Mouse (Mus musculus) lung, embryonic 16.5 days (tissue): ENCODE measurements around the gene Apbb2. TPM values are rescaled to one million over a fixed set of nuclear protein-coding genes. Genes with fewer than 3 reads are reported as not detected.
A peak's percentile ranks its signal among the peaks of the same experiment; 100 is the strongest.

ENCODE experiments used
- ATAC-seq: fragments of 200-750 bp; cut with Nextera tagmentation; 2 replicates; pipeline ENCODE4 v1.8.0; 2017; ENCODE audit warnings: low read depth, mild to moderate bottlenecking, moderate library complexity
- H3K27ac ChIP-seq: fragments of 300-500 bp; sonication (generic); 2 replicates; pipeline ENCODE4 v1.5.1; 2014; ENCODE audit warnings: mild to moderate bottlenecking, control low read depth, low read length
- H3K27me3 ChIP-seq: fragments of 300-500 bp; sonication (generic); 2 replicates; pipeline ENCODE4 v1.6.1; 2014; ENCODE audit warnings: low read depth, low read length, mixed read lengths; ENCODE audit not compliant: control insufficient read depth, insufficient read depth
- H3K36me3 ChIP-seq: fragments of 300-500 bp; sonication (generic); 2 replicates; pipeline ENCODE4 v1.6.1; 2014; ENCODE audit warnings: low read length; ENCODE audit not compliant: control insufficient read depth, insufficient read depth
- H3K4me1 ChIP-seq: fragments of 300-500 bp; sonication (generic); replicated peaks from 2 replicates; pipeline ENCODE4 v1.6.1; 2014; ENCODE audit warnings: low read length, mixed read lengths; ENCODE audit not compliant: control insufficient read depth, insufficient read depth
- H3K4me2 ChIP-seq: fragments of 300-500 bp; sonication (generic); 2 replicates; pipeline ENCODE4 v1.6.1; 2014; ENCODE audit warnings: low read depth, low read length, control low read depth
- H3K4me3 ChIP-seq: fragments of 300-500 bp; sonication (generic); 2 replicates; pipeline ENCODE4 v1.5.1; 2014; ENCODE audit warnings: mild to moderate bottlenecking, low read length, control low read depth
- H3K9ac ChIP-seq: fragments of 300-500 bp; sonication (generic); 2 replicates; pipeline ENCODE4 v1.6.1; 2014; ENCODE audit warnings: low read length, control low read depth
- H3K9me3 ChIP-seq: fragments of 300-500 bp; sonication (generic); 2 replicates; pipeline ENCODE4 v1.6.1; 2016; ENCODE audit warnings: low read length; ENCODE audit not compliant: control insufficient read depth
- WGBS: fragments of 180-500 bp; shearing (Covaris S2); extraction: QIAGEN DNeasy Blood & Tissue Kit; methylation state at CpG from one replicate; pipeline ENCODE4 v1.1.7; 2014; 5-methylcytosine and 5-hydroxymethylcytosine counted together
- polyA plus RNA-seq: library from polyadenylated mRNA; unstranded; fragments of >200 nt; fragmentation: Nextera tagmentation; extraction: Ambion mirVana; gene quantifications from 2 replicates; pipeline ENCODE4 v1.2.1, GENCODE M21; 2015

Gene Apbb2
- polyA plus RNA-seq, 1 experiment from 2014 or later = 56.7 TPM

DNA sequence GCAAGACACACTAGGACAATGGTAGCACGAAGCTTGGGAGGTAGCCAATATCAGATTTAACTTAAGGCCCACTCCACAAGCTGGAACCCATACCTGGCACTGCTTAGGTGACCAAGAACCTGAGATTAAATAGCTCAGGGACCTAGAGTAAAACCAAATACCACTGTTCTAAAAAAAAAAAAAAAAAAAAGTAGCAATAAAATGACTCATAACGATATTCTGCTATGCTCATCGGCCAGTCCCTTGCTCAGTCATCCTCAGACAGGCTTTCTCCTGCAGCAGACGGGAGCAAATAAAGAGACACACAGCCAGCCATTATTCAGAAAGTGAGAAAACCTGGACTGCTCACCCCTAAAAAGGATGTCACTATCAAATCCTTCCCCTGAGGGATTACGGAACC, 47.9 kb downstream of the Apbb2 start:
- Histone ChIP-seq H3K4me1 (peaks cover 35% of the 10 kb centered on the region), H3K27me3 (no peaks in the 10 kb centered on the region), H3K4me3 (no peak overlapping the region), H3K4me2 (no peak overlapping the region), H3K36me3 (no peaks in the 10 kb centered on the region), H3K27ac (no peak overlapping the region), H3K9me3 (no peaks in the 10 kb centered on the region), H3K9ac (no peak overlapping the region)
- no peak for ATAC-seq
- WGBS = 93% methylated on average over 5 of the region's 5 CpGs

DNA sequence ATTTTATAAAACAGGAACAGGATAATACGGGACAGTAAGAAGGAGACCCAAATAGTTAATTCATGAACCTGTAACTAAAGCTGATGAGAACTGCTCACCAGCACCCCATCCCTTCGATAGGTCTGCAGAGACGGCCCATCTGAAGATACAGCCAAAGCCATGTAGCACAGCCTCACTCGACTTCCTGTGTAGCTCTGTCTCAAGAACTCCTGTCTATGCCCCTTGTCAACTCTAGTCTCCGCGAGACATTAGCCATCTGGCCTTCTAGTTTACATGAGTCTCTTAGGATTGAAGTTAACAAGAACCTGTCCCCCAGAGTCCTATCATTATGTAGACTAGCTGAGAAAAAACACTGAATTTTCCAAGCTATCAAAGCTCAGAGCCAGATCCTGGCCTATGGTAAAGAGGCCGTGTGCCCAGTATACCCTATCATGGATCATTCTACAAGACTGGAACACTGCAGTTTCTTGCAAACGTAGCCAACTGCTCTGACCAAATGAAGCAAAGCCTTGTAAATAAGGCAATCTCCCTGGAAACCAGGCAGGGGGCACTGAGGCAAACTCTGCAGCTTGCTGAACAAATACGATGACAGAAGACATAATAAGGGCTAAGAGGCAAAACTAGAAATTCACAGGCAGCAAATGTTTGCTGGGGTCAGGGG, 49.3 kb downstream of the Apbb2 start:
- Histone ChIP-seq H3K4me3 (no peak overlapping the region), H3K4me1 (peaks cover 29% of the 10 kb centered on the region), H3K9ac (no peak overlapping the region), H3K27me3 (no peaks in the 10 kb centered on the region), H3K9me3 (no peaks in the 10 kb centered on the region), H3K36me3 (no peaks in the 10 kb centered on the region), H3K27ac (peak overlapping the region; percentile 29; the same call in 1 of the 2 replicates), H3K4me2 (no peak overlapping the region)
- 39% methylated on average over 9 of the region's 9 CpGs for WGBS
- no peak for ATAC-seq

DNA sequence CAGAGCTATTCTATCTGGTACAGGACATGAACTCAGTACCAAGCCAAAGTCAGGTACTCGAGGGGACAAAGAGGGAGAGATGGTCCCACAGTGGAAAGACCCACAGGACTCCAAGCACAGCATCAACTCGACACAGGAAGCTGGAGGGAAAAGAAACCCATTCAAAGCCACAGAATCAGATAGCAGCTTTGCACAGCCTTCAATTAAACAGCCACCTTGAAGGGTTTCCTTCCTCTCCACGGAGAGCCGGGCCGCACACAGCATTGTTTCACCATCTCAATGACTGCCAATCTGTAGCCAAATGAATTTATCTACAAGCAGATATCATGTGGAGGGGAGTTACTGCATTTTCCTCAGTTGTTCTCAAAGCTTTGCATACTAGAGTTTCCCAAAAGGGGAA, 50.6 kb downstream of the Apbb2 start:
- no peaks in the 10 kb centered on the region for H3K27me3 ChIP-seq
- no peaks in the 10 kb centered on the region for H3K36me3 ChIP-seq
- peak; percentile 71 for ATAC-seq
- H3K4me2 ChIP-seq = no peak overlapping the region
- H3K9ac ChIP-seq = no peak overlapping the region
- no peak overlapping the region for H3K4me3 ChIP-seq
- H3K4me1 ChIP-seq = peaks cover 26% of the 10 kb centered on the region
- 46% methylated on average over 5 of the region's 5 CpGs for WGBS
- peak overlapping the region; percentile 29 for H3K27ac ChIP-seq
- no peaks in the 10 kb centered on the region for H3K9me3 ChIP-seq

DNA sequence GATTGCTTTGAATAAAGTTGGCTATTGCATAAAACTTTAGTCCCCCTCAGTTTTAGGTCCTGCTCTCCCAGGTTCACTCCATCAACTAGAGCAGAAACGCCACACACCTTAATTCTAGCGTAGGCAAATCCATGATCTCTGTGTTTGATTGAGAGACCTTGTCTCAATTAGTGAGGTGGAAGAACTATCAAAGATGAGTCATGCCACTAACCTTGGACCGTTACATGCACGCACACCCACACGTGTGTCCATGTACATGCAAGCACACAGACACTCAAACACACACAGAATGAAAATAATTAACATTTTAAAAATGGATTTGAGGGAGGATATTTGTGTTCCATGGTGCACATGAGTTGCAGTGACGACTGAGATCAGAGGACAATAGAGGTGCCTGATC, 51.2 kb downstream of the Apbb2 start:
- H3K27me3 ChIP-seq = no peaks in the 10 kb centered on the region
- H3K4me2 ChIP-seq = no peak overlapping the region
- no peaks in the 10 kb centered on the region for H3K9me3 ChIP-seq
- no peak overlapping the region for H3K9ac ChIP-seq
- WGBS = 86% methylated on average over 6 of the region's 6 CpGs
- H3K4me3 ChIP-seq = no peak overlapping the region
- no peak for ATAC-seq
- H3K36me3 ChIP-seq = no peaks in the 10 kb centered on the region
- H3K27ac ChIP-seq = peak overlapping the region; percentile 19; the same call in 1 of the 2 replicates
- H3K4me1 ChIP-seq = peaks cover 27% of the 10 kb centered on the region

DNA sequence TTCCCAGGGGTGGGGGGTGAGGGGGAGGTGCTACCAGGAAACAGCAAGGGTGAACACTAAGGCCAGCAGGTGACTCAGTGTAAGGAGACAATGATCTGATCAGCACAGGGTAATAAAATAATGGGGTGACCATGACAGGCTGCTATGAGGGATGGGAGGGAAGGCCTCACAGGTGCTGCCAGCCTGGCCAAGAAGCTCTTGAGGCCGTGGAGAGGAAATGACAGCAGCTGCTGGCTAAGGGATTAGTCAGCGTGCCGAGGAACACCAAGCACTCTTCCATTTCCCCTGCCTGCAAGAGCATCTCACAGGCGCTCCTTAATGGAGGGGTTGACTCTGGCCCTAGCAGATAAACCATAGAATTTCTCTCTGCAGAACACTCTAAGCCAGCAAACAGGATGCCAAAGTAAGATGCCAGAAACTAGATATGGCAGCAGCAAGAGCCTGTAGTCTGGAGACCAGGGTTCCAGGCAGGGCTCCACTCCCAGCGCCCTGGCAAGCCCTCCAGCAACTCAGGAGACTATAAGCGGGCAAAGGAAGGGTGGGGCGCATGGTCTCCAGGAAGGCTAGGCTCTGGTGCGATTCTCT, 58.9 kb downstream of the Apbb2 start:
- Histone ChIP-seq H3K4me2 (no peak overlapping the region), H3K4me1 (peaks cover 15% of the 10 kb centered on the region), H3K27me3 (no peaks in the 10 kb centered on the region), H3K9me3 (0 out of 2 replicates have a peak, but pooled peaks cover 4% of the 10 kb centered on the region), H3K36me3 (no peaks in the 10 kb centered on the region), H3K4me3 (no peak overlapping the region), H3K9ac (no peak overlapping the region), H3K27ac (peak overlapping the region; percentile 27; the same call in 1 of the 2 replicates)
- peak; percentile 74 for ATAC-seq
- 47% methylated on average over 8 of the region's 8 CpGs for WGBS

DNA sequence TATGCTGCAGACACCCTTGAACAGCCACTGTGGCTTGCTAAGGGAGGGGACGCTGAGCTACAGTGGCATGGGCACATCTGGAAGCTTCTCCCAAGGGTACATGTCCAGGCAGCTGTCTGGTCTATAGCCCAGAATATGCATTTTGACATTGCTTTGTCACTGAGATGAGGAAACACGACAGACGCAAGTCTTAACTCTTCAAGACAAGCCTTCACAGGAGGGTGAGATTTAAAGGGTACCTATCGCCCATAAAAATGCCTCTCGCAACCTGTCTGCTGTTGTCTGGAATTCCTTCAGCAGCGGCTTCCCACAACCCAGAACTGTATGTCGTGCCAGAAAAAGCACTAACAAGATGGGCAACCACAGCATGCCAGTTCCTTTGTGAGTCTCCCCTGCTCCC, 60.5 kb downstream of the Apbb2 start:
- WGBS = 93% methylated on average over 7 of the region's 7 CpGs
- peaks cover 25% of the 10 kb centered on the region for H3K4me1 ChIP-seq
- no peak overlapping the region for H3K4me2 ChIP-seq
- no peaks in the 10 kb centered on the region for H3K27me3 ChIP-seq
- no peak overlapping the region for H3K4me3 ChIP-seq
- no peaks in the 10 kb centered on the region for H3K36me3 ChIP-seq
- no peak overlapping the region for H3K27ac ChIP-seq
- no peak overlapping the region for H3K9ac ChIP-seq
- ATAC-seq = no peak
- 0 out of 2 replicates have a peak, but pooled peaks cover 4% of the 10 kb centered on the region for H3K9me3 ChIP-seq

DNA sequence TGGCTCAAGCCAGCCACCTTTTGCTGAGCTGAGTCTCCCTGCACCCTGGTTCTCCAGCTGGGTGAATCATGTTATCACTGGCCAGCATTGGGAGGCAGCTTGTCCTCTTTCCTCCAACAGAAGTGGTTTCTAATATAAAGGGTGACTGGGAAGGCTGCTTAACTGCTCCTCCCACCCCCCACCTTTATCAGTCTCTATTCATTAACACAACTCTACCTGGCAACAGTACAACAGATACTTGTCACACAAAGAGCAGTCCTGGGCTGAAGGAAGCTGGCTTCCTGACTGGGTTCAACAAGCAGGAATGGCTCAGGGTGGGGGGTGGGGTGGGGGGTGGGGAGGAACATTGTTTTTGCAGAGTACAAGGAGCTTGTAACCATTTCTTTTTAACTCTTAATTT, 64.7 kb downstream of the Apbb2 start:
- Histone ChIP-seq H3K4me1 (peaks cover 12% of the 10 kb centered on the region), H3K27me3 (no peaks in the 10 kb centered on the region), H3K4me2 (no peak overlapping the region), H3K4me3 (no peak overlapping the region), H3K9me3 (0 out of 2 replicates have a peak, but pooled peaks cover 4% of the 10 kb centered on the region), H3K27ac (no peak overlapping the region; the same call in 1 of the 2 replicates), H3K36me3 (no peaks in the 10 kb centered on the region), H3K9ac (no peak overlapping the region)
- ATAC-seq = peak; percentile 70

DNA sequence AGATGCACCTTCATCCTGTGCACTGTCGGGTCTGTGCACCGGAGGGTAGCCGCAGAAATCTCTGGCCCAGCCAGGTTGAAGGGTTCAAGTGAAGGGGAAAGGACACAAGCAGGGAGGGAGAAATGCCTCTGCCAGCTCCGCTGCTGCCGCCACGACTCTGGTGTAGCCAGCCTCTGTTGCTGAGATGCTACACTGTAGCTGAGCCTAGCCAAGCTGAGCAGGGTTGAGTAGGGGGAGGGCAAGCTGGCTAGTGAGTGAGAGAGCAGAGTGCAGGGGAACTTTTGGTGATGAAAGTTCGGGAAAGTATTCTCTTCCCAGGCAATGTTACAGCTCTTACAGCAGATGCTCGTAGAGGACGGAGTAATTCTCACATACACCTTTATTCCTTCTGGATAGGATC, 66.3 kb downstream of the Apbb2 start:
- Histone ChIP-seq H3K4me3 (no peak overlapping the region), H3K27me3 (no peaks in the 10 kb centered on the region), H3K27ac (no peak overlapping the region), H3K9me3 (peaks cover 10% of the 10 kb centered on the region; the same call in 1 of the 2 replicates), H3K9ac (no peak overlapping the region), H3K4me2 (no peak overlapping the region), H3K36me3 (no peaks in the 10 kb centered on the region), H3K4me1 (peaks cover 12% of the 10 kb centered on the region)
- WGBS = 61% methylated on average over 9 of the region's 9 CpGs
- no peak for ATAC-seq

DNA sequence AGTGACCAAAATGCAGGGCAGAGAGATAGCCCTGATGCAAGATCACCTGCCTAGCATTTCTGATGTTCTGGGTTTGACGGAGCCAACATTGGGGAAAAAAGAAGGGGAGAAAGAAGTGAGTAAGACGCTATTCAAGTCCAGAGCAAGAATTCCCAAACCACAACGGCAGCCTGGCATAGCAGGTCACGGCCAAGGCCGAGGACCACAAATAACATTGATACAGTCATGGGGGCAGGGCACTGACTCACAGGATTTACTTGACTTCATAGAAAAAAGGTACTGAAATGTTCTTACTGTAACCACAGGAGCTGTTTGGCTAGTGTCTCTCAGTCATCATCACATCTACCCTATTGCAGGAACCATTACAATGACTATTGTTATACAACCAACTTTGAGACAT, 68.3 kb downstream of the Apbb2 start:
- Histone ChIP-seq H3K4me1 (peaks cover 17% of the 10 kb centered on the region), H3K9ac (no peak overlapping the region), H3K27me3 (no peaks in the 10 kb centered on the region), H3K4me2 (no peak overlapping the region), H3K36me3 (no peaks in the 10 kb centered on the region), H3K4me3 (no peak overlapping the region), H3K9me3 (peaks cover 6% of the 10 kb centered on the region; the same call in 1 of the 2 replicates), H3K27ac (no peak overlapping the region)
- no peak for ATAC-seq
- WGBS = 84% methylated on average over 5 of the region's 5 CpGs
